Comparison of ENCODE assay signal across 8 mouse cellular contexts in genomic region chr6:37216342-37216763, GRCm38 (mm10).
DNase-seq lines count a peak whose midpoint lies in the region; TF ChIP-seq lines count a peak whose summit lies in the region.
"Had no signal": no experiment of that assay in that cellular context is flagged by ENCODE, and none has a peak within 500 bp of the region (broad histone marks: within the 10 kb centered on the region; RNA-seq: fewer than 3 reads in every experiment).

No protein-coding gene starts in this region.

- peak overlapping the region; percentile 89 for H3K27ac ChIP-seq in left cerebral cortex, adult 2 months
- H3K27ac ChIP-seq: macrophage had no signal

- DNase-seq in urinary bladder, postnatal 14 days (ENCODE audit: low spot score), result peak; percentile 43
- no peak for DNase-seq in urinary bladder, adult 2 months (ENCODE audit: low spot score)
- DNase-seq in cerebellum, postnatal 14 days, result peak; percentile 37 to 53
- peak; percentile 10 to 15 for DNase-seq in heart, adult 9 months (ENCODE audit: low spot score in 2 of 2)
- peak; percentile 60 to 69 for DNase-seq in left cerebral cortex, adult 2 months (ENCODE audit: extremely low spot score in 1 of 2, low spot score in 2 of 2)
- DNase-seq in right cerebral cortex, postnatal 25 days, result peak; percentile 72
- no peak for DNase-seq in thymus, postnatal 4 days

- no peak for TF ChIP-seq CTCF in left cerebral cortex, adult 2 months (IDR thresholded peaks at IDR 0.05)

- peak overlapping the region; percentile 11; the same call in 1 of the 2 replicates for H3K4me3 ChIP-seq in left cerebral cortex, adult 2 months

- intact Hi-C loops in left cerebral cortex, adult 2 months (cut with DNase I), result loop anchor here (2.0 to 10.0 kb wide), 3 partner anchors 81 to 228 kb away; partner anchors contain the start of gene Creb3l2

Comparison
In these comparisons a context has a peak if more than half of its experiments do, and no peak if none do; other contexts are left out.
1. DNase-seq: peak in urinary bladder, postnatal 14 days (single experiment), cerebellum, postnatal 14 days (2 of 2), heart, adult 9 months (2 of 2), left cerebral cortex, adult 2 months (2 of 2) and right cerebral cortex, postnatal 25 days (single experiment); none in urinary bladder, adult 2 months (single experiment) and thymus, postnatal 4 days (single experiment).